Mouse (Mus musculus): ENCODE measurements around the gene Myf5.

Gene Myf5
- long read RNA-seq, experiment 1: 0 reads
- long read RNA-seq, experiment 2: 0 reads

- intact Hi-C loops (cut with DNase I): no loop called here
Measured at GRCm38 (mm10) chr10:107485870-107486269, at the start of gene Myf5. Gene Myf5, minus strand, starts transcription at chr10:107486134.

GRCm38 (mm10) chr10:107528758-107529157 lies 42.8 kb upstream of the Myf5 start:
- intact Hi-C loops (cut with DNase I): no loop called here

GRCm38 (mm10) chr10:107519216-107519615 lies 33.3 kb upstream of the Myf5 start:
- intact Hi-C loops (cut with DNase I): no loop called here

- intact Hi-C loops (cut with DNase I): no loop called here
Measured at GRCm38 (mm10) chr10:107516641-107517040, 30.7 kb upstream of the Myf5 start.

GRCm38 (mm10) chr10:107514735-107515134 lies 28.8 kb upstream of the Myf5 start:
- intact Hi-C loops (cut with DNase I): no loop called here

GRCm38 (mm10) chr10:107506397-107506796 lies 20.5 kb upstream of the Myf5 start:
- intact Hi-C loops (cut with DNase I): no loop called here

- intact Hi-C loops (cut with DNase I): no loop called here
Measured at GRCm38 (mm10) chr10:107503430-107503829, 17.5 kb upstream of the Myf5 start.

- intact Hi-C loops (cut with DNase I): no loop called here
Measured at GRCm38 (mm10) chr10:107502193-107502592, 16.3 kb upstream of the Myf5 start.

- intact Hi-C loops (cut with DNase I): no loop called here
Measured at GRCm38 (mm10) chr10:107499656-107500055, 13.7 kb upstream of the Myf5 start.

- intact Hi-C loops (cut with DNase I): no loop called here
Measured at GRCm38 (mm10) chr10:107496402-107496801, 10.5 kb upstream of the Myf5 start.

GRCm38 (mm10) chr10:107494568-107494967 lies 8.6 kb upstream of the Myf5 start, which contains the start of gene Myf6:
Gene Myf6, minus strand, starts transcription at chr10:107494737.
- intact Hi-C loops (cut with DNase I): no loop called here

- intact Hi-C loops (cut with DNase I): no loop called here
Measured at GRCm38 (mm10) chr10:107493580-107494474, 7.9 kb upstream of the Myf5 start.

- intact Hi-C loops (cut with DNase I): no loop called here
Measured at GRCm38 (mm10) chr10:107492867-107493579, 7.1 kb upstream of the Myf5 start.

GRCm38 (mm10) chr10:107488654-107489315 lies 2.9 kb upstream of the Myf5 start:
- intact Hi-C loops (cut with DNase I): no loop called here

- intact Hi-C loops (cut with DNase I): no loop called here
Measured at GRCm38 (mm10) chr10:107486770-107487169, 836 bp upstream of the Myf5 start.

GRCm38 (mm10) chr10:107484050-107484449 lies 1.9 kb downstream of the Myf5 start:
- intact Hi-C loops (cut with DNase I): no loop called here

- intact Hi-C loops (cut with DNase I): no loop called here
Measured at GRCm38 (mm10) chr10:107473497-107473896, 12.4 kb downstream of the Myf5 start.

GRCm38 (mm10) chr10:107471712-107472111 lies 14.2 kb downstream of the Myf5 start:
- intact Hi-C loops (cut with DNase I): no loop called here

GRCm38 (mm10) chr10:107467819-107468218 lies 18.1 kb downstream of the Myf5 start:
- intact Hi-C loops (cut with DNase I): no loop called here

GRCm38 (mm10) chr10:107449496-107450330 lies 36.2 kb downstream of the Myf5 start:
- intact Hi-C loops (cut with DNase I): no loop called here

- intact Hi-C loops (cut with DNase I): loop anchor here (5.0 kb wide), 2 partner anchors 265 to 305 kb away; no protein-coding TSS in a partner anchor
Measured at GRCm38 (mm10) chr10:107442781-107443180, 43.2 kb downstream of the Myf5 start.
